Mouse (Mus musculus) stomach, postnatal 0 days (tissue): ENCODE measurements around the gene Lexm.

Source experiments
- CTCF ChIP-seq: IDR thresholded peaks from 2 replicates; pipeline ENCODE4 v1.5.1; 2016; ENCODE audit warnings: antibody characterized with exemption, low read depth, mild to moderate bottlenecking, moderate library complexity
- EP300 ChIP-seq: optimal IDR thresholded peaks from 2 replicates; pipeline ENCODE3; 2016; ENCODE audit warnings: antibody characterized with exemption

DNA sequence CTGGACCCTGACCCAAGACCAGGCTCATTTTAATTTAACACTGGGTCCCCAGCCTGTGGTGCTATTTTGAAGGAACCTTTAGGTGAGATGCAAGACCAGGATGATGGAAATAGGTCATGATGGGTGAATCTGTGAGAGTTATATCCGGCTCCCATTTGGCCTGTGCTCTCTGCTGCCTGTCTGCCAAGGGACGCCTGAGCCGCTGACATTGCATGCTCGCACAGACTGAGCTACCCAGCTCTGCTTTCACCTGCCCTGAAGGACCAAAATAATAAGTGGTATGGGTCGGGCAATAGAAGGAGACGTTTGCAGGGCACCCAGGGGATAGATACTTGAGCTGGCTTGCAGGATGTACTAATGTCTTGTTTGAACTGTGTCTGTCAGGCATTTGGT, 27.2 kb upstream of the Lexm start:
- TF ChIP-seq EP300, result no peak
- TF ChIP-seq CTCF, result no peak
